Mouse (Mus musculus): Measurements from ENCODE around the gene Olfr1131.
"Not testable (repeated sequence)": the region's sequence is repeated elsewhere in the genome, so short reads cannot be mapped to it uniquely, and the experiment has no call there.

Gene Olfr1131

DNA sequence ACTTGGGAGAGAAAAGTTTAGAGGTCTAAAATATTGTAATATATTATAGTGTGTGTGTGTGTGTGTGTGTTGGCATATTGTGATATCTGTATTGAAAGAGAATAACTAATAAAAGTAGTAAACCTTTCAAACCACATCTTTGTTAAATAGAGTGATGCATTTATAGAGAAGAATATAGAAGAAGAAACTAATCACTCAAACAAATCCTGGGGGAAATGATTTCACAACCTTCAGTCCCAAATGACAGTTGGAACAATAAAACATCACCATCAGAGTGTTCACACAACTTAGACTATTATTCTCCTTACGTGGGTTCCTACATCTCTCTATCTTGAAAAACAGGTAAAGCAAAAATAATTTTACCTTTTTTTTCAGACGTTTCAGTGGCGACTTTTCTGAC, at the start of gene Olfr1131:
Gene Olfr1131 (plus strand): TSS at position 301 of the 400 bp plus-strand sequence.
- DNase-seq (ENCODE audit: low spot score in 2 of 2): no peak

DNA sequence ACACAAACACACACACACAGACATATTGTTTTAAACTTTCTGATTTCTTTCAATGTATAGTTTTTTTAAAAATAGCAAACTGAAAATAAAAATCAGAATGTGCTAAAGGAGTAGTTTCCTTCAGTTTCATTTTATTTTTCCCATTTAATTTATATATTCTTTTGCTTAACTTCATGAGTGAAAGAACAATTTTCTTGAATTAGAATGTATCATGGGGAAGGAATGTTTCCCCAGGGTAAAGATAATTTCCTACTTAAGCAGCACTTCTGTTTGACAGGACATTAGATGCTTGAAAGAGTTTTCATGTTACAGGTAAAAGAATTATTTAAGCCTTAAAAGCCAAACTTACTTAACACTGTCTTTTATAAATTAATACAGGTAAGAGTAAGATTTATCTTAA, 21.0 kb upstream of the Olfr1131 start, which contains the start of gene Olfr1130:
Gene Olfr1130 (plus strand): TSS at position 301 of the 400 bp plus-strand sequence.
- not testable (repeated sequence) for DNase-seq (ENCODE audit: low spot score in 2 of 2)

DNA sequence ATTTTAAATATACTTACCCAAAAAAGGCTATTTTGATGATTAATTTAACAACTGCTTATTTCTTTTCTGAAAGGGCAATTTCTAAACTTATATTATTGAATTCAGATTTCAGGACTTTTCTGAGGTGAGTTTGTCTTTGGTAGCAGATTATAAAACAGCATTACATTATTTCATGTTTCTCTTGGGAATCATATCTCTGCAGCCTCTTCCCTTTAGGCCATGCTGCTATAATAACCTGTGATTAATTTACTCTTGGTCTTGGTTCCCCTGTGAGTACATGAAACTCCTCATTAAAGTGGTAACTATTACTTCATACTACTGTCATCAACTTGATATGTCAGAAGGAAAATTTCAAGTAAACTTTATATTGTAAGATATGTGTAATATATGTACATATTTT, 10.5 kb downstream of the Olfr1131 start, which contains the start of gene Olfr1132:
Gene Olfr1132 (minus strand): TSS at position 101 of the 400 bp plus-strand sequence.
- DNase-seq (ENCODE audit: low spot score in 2 of 2): no peak

DNA sequence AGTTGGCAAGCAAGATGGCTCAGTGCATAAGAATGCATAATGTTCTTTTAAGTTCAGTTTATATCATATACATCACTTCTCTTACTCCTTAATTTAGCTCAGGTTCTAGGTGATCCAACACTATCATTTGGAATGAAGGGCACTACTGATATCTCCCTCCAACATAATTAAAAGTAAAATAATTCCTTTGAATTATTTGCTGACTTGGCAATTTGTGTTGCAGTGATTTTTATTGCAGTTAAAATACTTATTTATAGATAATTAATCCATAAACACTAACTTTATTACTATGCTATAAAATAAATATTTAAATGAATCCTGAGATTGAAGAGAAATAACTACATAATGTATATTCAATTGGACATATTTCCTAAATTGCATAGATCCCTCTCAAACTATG, 15.5 kb downstream of the Olfr1131 start:
- DNase-seq (ENCODE audit: low spot score in 2 of 2): no peak

DNA sequence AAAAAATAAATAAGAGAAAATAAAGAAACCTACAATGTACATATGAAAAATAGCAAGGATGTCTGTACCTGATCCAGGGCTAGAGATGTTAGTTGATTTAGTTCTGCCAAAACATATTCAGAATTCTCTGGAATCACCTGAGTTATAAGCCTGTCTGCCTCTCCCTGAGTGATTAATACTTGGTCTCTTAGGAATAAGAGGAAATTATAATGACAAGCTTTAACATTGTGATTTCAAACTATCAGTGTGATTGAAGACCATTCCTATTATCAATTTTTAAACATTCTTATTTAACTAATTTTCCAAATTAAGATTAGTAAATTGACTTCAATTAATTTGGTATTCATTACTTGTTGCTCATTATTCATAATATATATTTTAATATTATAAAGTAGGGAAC, 20.4 kb downstream of the Olfr1131 start, which contains the start of gene Olfr1133:
Gene Olfr1133 (minus strand): TSS at position 101 of the 400 bp plus-strand sequence.
- DNase-seq (ENCODE audit: low spot score in 2 of 2): no peak

DNA sequence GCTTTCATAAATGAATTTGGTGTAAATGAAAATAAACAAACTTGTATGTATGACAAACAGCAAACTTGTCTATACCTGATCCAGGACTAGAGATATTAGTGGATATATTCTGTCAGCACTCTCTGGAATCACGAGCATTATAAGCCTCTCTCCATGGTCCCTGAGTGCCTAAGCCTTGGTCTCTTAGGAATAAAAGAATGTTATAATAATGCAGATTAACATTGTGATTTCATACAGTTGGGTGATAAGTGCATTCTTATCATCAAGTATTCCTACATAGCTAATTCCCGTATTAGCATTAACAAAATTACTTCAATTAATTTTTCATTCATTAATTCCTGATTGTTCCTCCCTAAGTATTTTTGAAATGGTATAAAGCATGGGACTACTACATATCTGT, 31.5 kb downstream of the Olfr1131 start, which contains the start of gene Olfr1134:
Gene Olfr1134 (minus strand): TSS at position 101 of the 400 bp plus-strand sequence.
- no peak for DNase-seq (ENCODE audit: low spot score in 2 of 2)

DNA sequence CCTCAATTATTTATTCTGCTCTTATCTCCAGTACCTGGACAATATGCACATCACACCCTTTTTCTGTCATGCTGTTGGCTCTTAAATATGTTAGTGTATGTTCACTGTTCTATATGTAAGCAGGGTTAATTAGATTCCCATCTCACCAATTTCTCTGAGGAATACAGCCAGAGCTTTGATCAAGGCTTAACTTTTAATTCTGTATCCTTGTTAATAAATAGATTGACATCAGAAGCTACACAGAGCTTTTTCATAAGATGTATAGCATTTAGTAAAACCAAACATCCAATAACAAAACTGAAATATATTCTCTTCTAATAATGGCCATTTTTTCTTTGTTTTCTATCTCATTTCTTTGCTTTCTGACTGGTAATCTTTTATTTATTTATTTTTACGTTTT, 46.7 kb downstream of the Olfr1131 start, which contains the start of gene Olfr1135:
Gene Olfr1135 (minus strand): TSS at position 101 of the 400 bp plus-strand sequence.
- no peak for DNase-seq (ENCODE audit: low spot score in 2 of 2)

Data from right cerebral cortex, adult 2 months (tissue).